Mouse (Mus musculus): Measurements from ENCODE around the gene Pgk1.
"Not testable (repeated sequence)": the region's sequence is repeated elsewhere in the genome, so short reads cannot be mapped to it uniquely, and the experiment has no call there.

Pgk1 gene

DNA sequence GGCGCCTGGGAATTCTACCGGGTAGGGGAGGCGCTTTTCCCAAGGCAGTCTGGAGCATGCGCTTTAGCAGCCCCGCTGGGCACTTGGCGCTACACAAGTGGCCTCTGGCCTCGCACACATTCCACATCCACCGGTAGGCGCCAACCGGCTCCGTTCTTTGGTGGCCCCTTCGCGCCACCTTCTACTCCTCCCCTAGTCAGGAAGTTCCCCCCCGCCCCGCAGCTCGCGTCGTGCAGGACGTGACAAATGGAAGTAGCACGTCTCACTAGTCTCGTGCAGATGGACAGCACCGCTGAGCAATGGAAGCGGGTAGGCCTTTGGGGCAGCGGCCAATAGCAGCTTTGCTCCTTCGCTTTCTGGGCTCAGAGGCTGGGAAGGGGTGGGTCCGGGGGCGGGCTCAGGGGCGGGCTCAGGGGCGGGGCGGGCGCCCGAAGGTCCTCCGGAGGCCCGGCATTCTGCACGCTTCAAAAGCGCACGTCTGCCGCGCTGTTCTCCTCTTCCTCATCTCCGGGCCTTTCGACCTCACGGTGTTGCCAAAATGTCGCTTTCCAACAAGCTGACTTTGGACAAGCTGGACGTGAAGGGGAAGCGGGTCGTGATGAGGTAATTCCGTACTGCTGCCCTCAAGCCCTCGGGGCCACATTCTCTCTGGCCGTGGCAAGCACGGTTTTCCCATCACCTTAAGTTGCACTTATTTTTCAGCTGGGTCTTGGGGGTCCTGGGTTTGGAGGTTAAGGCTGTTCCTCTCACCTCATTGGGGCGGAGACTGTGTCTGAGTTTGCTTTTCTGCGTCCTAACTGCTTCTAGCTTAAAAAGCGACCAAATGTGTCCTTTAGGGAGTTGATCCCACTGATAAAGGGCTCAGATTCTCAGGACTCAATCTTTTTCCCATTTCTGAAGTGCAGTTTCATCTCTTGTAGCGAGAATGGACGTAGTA is at the start of gene Pgk1:
TSS of gene Pgk1 (plus strand) at position 388 of the 937 bp plus-strand sequence.
- DNase-seq (ENCODE audit: low spot score) = peak; percentile 93

DNA sequence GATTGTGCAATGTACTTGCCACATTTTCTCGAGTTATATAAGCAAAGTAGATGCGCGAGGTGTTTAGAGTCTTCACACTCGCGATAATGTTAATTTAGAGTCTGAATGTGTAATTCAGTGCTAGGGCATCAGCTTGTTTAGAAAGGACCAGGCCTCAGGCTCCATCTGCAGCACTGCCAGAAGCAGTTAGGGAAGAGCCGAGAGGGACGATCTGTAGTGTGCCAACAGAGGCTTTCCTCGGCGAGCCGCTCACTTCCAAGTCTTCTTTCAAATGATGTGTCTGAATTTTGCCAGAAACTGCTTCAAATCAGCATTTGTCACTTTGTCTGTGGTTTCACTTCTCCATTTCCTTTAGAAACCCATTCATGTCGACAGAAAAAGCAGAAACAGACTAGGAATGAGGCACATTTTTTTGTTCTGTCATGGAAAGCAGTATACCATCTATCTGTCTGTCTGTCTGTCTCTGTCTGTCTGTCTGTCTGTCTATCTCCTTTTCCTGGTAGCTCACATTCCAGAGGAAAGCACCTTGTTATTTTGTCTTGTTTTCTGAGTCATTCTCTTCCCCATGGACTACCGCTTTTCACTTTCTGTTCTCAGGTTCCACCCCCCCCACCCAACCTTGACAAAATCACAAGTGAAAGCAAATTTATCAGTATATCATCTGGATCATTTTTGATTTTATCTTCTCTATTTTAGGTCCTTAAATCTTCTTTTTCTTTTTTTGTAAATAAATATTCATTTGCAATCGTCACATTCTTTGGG is 47.4 kb upstream of the Pgk1 start:
- no peak for DNase-seq (ENCODE audit: low spot score)

- no peak for DNase-seq (ENCODE audit: low spot score)
These were observed 44.0 kb upstream of the Pgk1 start, which contains the start of gene Tlr13 for GRCm38 (mm10) chrX:106142936-106143335. Tlr13 (plus strand) TSS chrX:106143204.

DNA sequence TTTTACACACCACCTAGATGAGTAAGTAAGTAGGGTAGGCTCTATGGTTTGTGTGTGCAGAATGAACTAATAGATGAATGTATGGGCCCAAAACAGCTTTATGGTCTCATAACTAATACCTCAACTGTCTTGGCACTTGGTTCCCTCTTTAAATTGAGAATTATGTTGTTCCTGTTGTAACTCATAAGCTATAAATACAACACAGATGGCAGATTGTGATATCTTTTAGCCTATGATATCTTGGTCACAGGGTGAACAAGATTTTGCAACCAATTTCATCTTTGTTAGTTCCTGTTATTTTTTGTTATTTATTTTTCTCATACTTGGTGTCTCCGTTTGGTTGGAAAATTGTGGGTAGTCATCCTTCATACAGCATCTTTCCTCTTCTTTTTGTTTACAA is 38.7 kb upstream of the Pgk1 start:
- no peak for DNase-seq (ENCODE audit: low spot score)

GRCm38 (mm10) chrX:106149460-106149859 is 37.4 kb upstream of the Pgk1 start:
- DNase-seq (ENCODE audit: low spot score) = no peak

DNA sequence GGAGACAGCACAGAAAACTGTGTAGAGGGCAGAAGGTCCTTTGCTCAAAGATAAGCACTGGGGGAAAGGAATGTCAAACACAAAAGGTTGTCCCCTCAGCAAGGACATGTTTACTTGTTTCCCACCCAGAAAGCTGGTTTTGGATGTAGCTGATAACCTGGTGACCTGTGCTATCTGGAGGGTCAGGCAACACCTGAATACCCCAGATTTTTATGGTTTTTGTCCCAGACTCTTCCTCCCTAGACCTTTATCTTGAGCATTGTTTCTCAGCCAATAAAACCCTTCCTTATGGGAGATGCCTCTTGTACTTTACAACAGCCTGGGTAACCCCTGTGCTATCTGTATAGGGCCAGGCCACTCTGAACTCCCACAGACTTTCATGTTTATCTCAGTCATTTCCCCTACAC is 32.7 kb upstream of the Pgk1 start:
- DNase-seq (ENCODE audit: low spot score) = no peak

- no peak for DNase-seq (ENCODE audit: low spot score)
These were observed 31.0 kb upstream of the Pgk1 start for GRCm38 (mm10) chrX:106155892-106156291.

- no peak for DNase-seq (ENCODE audit: low spot score)
These were observed 22.9 kb upstream of the Pgk1 start for GRCm38 (mm10) chrX:106163995-106164394.

GRCm38 (mm10) chrX:106164555-106164954 is 22.3 kb upstream of the Pgk1 start:
- no peak for DNase-seq (ENCODE audit: low spot score)

GRCm38 (mm10) chrX:106165089-106165488 is 21.8 kb upstream of the Pgk1 start:
- DNase-seq (ENCODE audit: low spot score) = no peak

GRCm38 (mm10) chrX:106171106-106171852 is 15.6 kb upstream of the Pgk1 start:
- peak; percentile 77 for DNase-seq (ENCODE audit: low spot score)

DNA sequence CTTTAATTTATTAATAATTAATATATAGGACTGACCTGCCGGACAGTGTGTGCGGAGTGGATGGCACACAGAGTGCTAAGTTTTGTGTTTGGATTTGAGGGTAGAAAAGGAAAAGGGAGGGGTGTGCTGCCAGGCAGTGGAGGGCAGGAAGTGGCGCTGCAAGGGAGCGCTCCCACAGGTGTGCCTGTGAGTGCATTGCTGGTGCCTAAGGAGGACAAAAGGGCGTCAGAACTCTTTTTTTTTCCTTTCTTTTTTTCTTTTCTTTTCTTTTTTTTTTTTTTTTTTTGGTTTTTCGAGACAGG is 15.1 kb upstream of the Pgk1 start:
- DNase-seq (ENCODE audit: low spot score) = no peak

- DNase-seq (ENCODE audit: low spot score) = no peak
These were observed 10.6 kb upstream of the Pgk1 start for GRCm38 (mm10) chrX:106176331-106176730.

GRCm38 (mm10) chrX:106184279-106184678 is 2.6 kb upstream of the Pgk1 start:
- DNase-seq (ENCODE audit: low spot score) = no peak

- no peak for DNase-seq (ENCODE audit: low spot score)
These were observed 1.2 kb upstream of the Pgk1 start for GRCm38 (mm10) chrX:106185706-106186105.

- peak; percentile 18 for DNase-seq (ENCODE audit: low spot score)
These were observed 837 bp downstream of the Pgk1 start for GRCm38 (mm10) chrX:106187737-106188136.

DNA sequence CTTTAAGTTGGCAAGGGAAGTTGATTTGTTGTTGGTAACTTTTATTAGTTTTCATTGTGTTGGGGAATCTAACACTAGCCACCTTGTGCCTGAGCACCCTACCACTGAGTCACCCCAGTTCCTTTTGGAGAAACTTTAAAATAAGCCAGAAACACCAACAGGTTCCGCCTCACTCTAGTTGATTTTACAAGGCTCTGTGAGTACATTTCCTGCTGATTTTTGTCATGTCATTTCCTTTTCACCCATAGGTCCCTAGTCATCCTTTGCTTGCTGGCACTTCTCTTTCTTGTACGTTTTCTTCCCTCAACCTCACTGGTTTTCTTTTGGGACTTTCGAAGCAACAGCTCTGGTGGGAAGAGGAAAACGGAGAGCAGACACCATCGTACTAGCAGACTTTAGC is 2.5 kb downstream of the Pgk1 start:
- no peak for DNase-seq (ENCODE audit: low spot score)

DNA sequence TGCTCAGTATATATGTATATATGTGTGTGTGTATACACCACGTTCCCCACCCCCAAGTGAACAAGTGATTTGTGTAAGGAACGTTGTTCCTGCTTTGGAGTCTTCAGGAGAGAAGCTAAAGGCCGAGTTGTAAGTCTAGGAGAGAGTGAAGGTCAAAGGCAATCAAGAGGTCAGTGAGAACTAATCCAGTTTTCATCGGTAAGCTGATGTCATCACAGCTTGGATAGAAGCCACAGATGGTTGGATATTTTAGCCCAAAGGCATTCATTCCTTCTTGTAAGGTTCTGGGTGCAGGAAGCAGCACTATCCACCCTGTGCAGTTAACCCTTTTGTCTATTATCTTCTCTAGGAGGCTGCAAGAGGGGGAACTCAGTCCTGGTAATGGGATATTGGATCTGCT is 3.2 kb downstream of the Pgk1 start:
- DNase-seq (ENCODE audit: low spot score) = no peak

- not testable (repeated sequence) for DNase-seq (ENCODE audit: low spot score)
These were observed 7.5 kb downstream of the Pgk1 start for GRCm38 (mm10) chrX:106194361-106194760.

DNA sequence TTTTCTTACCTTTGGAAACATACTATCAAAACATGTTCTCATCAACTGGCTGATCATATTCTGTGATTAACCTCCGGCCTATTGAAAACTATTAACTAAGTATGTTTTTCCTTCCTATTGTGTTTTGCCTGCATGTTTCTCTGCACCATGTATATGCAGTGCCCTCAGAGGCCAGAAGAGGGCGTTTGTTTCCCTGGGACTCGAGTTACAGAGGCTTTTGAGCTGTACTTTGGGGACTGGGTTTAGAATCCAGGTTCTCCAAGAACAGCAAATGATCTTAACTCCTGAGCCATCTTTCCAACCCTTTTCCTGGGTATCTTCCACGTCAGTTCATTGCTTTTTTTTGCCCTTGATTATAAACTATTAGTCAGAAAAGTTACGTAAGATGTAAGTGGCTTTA is 10.4 kb downstream of the Pgk1 start:
- no peak for DNase-seq (ENCODE audit: low spot score)

- no peak for DNase-seq (ENCODE audit: low spot score)
These were observed 12.0 kb downstream of the Pgk1 start for GRCm38 (mm10) chrX:106198904-106199303.

GRCm38 (mm10) chrX:106209100-106209499 is 22.2 kb downstream of the Pgk1 start:
- DNase-seq (ENCODE audit: low spot score) = no peak
